Mouse (Mus musculus) lung, postnatal 14 days (tissue): ENCODE data around the gene Irf2bp1.
A peak's percentile ranks its signal among the peaks of the same experiment; 100 is the strongest.

Source experiments
- DNase-seq: peaks from one replicate; pipeline ENCODE4 v3.0.0; 2021

Irf2bp1 gene

GRCm38 (mm10) chr7:19001066-19001806 lies 2.6 kb upstream of the Irf2bp1 start:
- DNase-seq = peak; percentile 74

- no peak for DNase-seq
Observed at GRCm38 (mm10) chr7:19001807-19002085, 2.1 kb upstream of the Irf2bp1 start.

- DNase-seq = no peak
Observed at GRCm38 (mm10) chr7:19002115-19002514, 1.7 kb upstream of the Irf2bp1 start.

GRCm38 (mm10) chr7:19002848-19003498 lies 871 bp upstream of the Irf2bp1 start:
- peak; percentile 74 for DNase-seq

GRCm38 (mm10) chr7:19004631-19005079 lies 811 bp downstream of the Irf2bp1 start:
- DNase-seq = no peak

- DNase-seq = no peak
Observed at GRCm38 (mm10) chr7:19005417-19006121, 1.7 kb downstream of the Irf2bp1 start.

- peak; percentile 87 for DNase-seq
Observed at GRCm38 (mm10) chr7:19006476-19006875, 2.6 kb downstream of the Irf2bp1 start.

GRCm38 (mm10) chr7:19007026-19007977 lies 3.5 kb downstream of the Irf2bp1 start:
- DNase-seq = no peak

GRCm38 (mm10) chr7:19010581-19010980 lies 6.7 kb downstream of the Irf2bp1 start:
- no peak for DNase-seq

GRCm38 (mm10) chr7:19012025-19012621 lies 8.3 kb downstream of the Irf2bp1 start:
- DNase-seq = peak; percentile 41

- no peak for DNase-seq
Observed at GRCm38 (mm10) chr7:19012882-19013281, 9.0 kb downstream of the Irf2bp1 start.

GRCm38 (mm10) chr7:19014452-19014851 lies 10.6 kb downstream of the Irf2bp1 start:
- DNase-seq = no peak

- DNase-seq = no peak
Observed at GRCm38 (mm10) chr7:19016042-19016441, 12.2 kb downstream of the Irf2bp1 start.

GRCm38 (mm10) chr7:19017909-19018308 lies 14.1 kb downstream of the Irf2bp1 start:
- DNase-seq = no peak

GRCm38 (mm10) chr7:19021048-19021447 lies 17.2 kb downstream of the Irf2bp1 start:
- no peak for DNase-seq

- DNase-seq = no peak
Observed at GRCm38 (mm10) chr7:19022189-19022958, 18.5 kb downstream of the Irf2bp1 start.

GRCm38 (mm10) chr7:19023357-19023814 lies 19.5 kb downstream of the Irf2bp1 start, which contains the start of gene Foxa3:
Foxa3 (minus strand) TSS chr7:19023538.
- peak; percentile 43 for DNase-seq

GRCm38 (mm10) chr7:19024096-19024506 lies 20.3 kb downstream of the Irf2bp1 start, which contains the start of gene Sympk:
Sympk (plus strand) TSS chr7:19024377.
- peak; percentile 95 for DNase-seq

- DNase-seq = peak; percentile 26
Observed at GRCm38 (mm10) chr7:19024581-19025255, 20.9 kb downstream of the Irf2bp1 start.

GRCm38 (mm10) chr7:19028067-19028466 lies 24.2 kb downstream of the Irf2bp1 start:
- DNase-seq = no peak
